Mouse (Mus musculus) liver, postnatal 0 days (tissue): ENCODE results near the gene Tent5b.

Experiments
- CTCF ChIP-seq: sonication (generic); IDR thresholded peaks from 2 replicates; pipeline ENCODE4 v1.5.1; 2016; ENCODE audit warnings: antibody characterized with exemption, low read depth
- EP300 ChIP-seq: IDR thresholded peaks from 2 replicates; pipeline ENCODE4 v1.6.1; 2016; ENCODE audit warnings: antibody characterized with exemption, low read depth, mild to moderate bottlenecking

- TF ChIP-seq CTCF = no peak
- TF ChIP-seq EP300 = no peak
Observed at GRCm38 (mm10) chr4:133536081-133536480, 56.1 kb downstream of the Tent5b start.
